Mouse (Mus musculus) E14TG2a.4 (cell line): ENCODE measurements at regions not wholly inside any gene's neighbourhood (a gene's known extent, or its start where the extent isn't known, plus 50 kb on each side); places are given as distances from the start of the nearest gene placed in this dataset.

Experiments used
- CTCF ChIP-seq: conservative IDR thresholded peaks from 2 replicates; pipeline ENCODE4 v1.5.1; 2014; ENCODE audit warnings: low read length
- NANOG ChIP-seq: IDR thresholded peaks from 2 replicates; pipeline ENCODE4 v1.6.1; 2014; ENCODE audit warnings: borderline replicate concordance, low read length, mixed read lengths

- TF ChIP-seq CTCF (no peak), NANOG (peak; percentile 95)
These were observed 298.4 kb upstream of the Cox7c start for GRCm38 (mm10) chr13:86344922-86345694.
